Mouse (Mus musculus): ENCODE data around the gene Olfr196. TPM values are rescaled to one million over a fixed set of nuclear protein-coding genes. Genes with fewer than 3 reads are reported as not detected.
"Not testable (repeated sequence)": the region's sequence is repeated elsewhere in the genome, so short reads cannot be mapped to it uniquely, and the experiment has no call there.

The Olfr196 gene
- polyA plus RNA-seq (2015; fragmentation: Nextera tagmentation; extraction: Ambion mirVana): not detected in 2 replicates

DNA sequence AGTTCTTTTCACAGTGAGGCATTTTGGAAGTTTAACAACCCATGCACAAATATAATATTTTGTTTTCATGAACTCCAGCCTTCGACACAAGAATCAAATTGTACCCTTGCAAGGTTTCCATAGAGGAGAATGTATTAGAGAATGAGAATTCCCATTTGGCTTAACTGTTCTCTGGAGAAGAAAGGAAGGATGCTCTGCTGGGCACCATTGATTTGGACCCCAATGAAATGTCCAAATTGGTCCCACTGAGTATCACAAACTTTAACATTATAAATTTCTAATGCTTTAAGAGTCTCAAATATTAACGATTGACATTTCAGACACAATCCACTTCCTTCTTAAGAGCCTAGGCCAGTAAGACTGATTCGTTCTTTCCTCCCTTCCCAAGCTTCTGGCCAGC lies at the start of gene Olfr196:
TSS of gene Olfr196 (minus strand) at position 101 of the 400 bp plus-strand sequence.
- no peak for ATAC-seq
- Histone ChIP-seq H3K4me3 (ENCODE audit: low read depth, low read length) (no peak within 1 kb of the TSS), H3K27me3 (replicated peaks; ENCODE audit: control insufficient read depth, insufficient read depth, low read length) (no peaks in the 10 kb centered on the region), H3K9me3 (ENCODE audit: control insufficient read depth) (no peaks in the 10 kb centered on the region), H3K36me3 (ENCODE audit: control insufficient read depth, insufficient read depth) (no peaks in the 10 kb centered on the region), H3K9ac (ENCODE audit: low read depth, low read length) (no peak within 1 kb of the TSS), H3K27ac (ENCODE audit: low read depth, low read length) (no peak within 1 kb of the TSS), H3K4me2 (replicated peaks; ENCODE audit: low read depth) (no peak within 1 kb of the TSS), H3K4me1 (replicated peaks; ENCODE audit: control insufficient read depth, insufficient read depth, low read length) (no peaks in the 10 kb centered on the region)
- WGBS: 68% methylated on average over 3 of the region's 3 CpGs
- TF ChIP-seq CTCF (IDR thresholded peaks at IDR 0.05; ENCODE audit: low read depth): no peak

DNA sequence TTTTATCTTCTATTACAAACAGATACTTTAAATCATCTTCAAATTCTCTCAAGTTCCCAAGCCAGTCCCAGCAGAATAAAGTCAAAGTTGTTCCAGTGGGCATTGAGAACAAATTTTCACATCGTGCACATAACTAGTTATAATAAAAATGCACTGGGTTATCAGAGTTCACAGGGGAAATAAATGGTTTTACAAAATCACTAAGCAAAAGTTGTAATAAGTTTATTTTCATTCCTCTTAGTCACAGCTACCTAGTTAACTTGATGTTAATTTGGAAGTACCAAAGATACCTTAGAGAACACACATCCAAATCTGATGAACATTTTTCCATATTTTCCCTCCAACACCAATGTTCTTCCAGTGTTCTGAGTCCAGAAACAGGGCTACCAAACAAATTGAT lies 49.4 kb upstream of the Olfr196 start, which contains the start of gene Olfr199:
TSS of gene Olfr199 (minus strand) at position 101 of the 400 bp plus-strand sequence.
- 82% methylated on average over 1 of the region's 1 CpGs for WGBS
- not testable (repeated sequence) for H3K27me3 ChIP-seq (replicated peaks; ENCODE audit: control insufficient read depth, insufficient read depth, low read length); H3K36me3 ChIP-seq (ENCODE audit: control insufficient read depth, insufficient read depth); H3K27ac ChIP-seq (ENCODE audit: low read depth, low read length); H3K9me3 ChIP-seq (ENCODE audit: control insufficient read depth); H3K4me1 ChIP-seq (replicated peaks; ENCODE audit: control insufficient read depth, insufficient read depth, low read length); H3K4me2 ChIP-seq (replicated peaks; ENCODE audit: low read depth); H3K4me3 ChIP-seq (ENCODE audit: low read depth, low read length); ATAC-seq; H3K9ac ChIP-seq (ENCODE audit: low read depth, low read length)

DNA sequence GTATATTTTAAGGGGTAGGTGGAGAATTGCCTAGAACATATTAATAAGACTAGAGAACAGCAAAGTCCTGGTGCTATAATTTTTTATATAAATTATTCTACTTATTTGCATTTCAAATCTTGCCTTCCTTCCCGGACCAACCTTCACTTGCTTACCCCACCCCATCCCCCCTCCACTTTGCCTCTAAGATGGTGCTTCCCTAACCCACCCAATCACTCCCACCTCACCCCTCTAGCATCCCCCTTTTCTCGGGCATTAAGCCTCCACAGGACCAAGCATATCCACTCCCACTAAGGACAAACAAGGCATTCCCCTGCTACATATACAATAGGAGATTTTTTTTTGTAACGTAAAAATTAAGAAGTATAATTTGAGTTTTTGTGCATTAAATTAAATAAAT lies 47.6 kb upstream of the Olfr196 start:
- not testable (repeated sequence) for H3K9ac ChIP-seq (ENCODE audit: low read depth, low read length); H3K4me1 ChIP-seq (replicated peaks; ENCODE audit: control insufficient read depth, insufficient read depth, low read length); H3K36me3 ChIP-seq (ENCODE audit: control insufficient read depth, insufficient read depth); H3K4me2 ChIP-seq (replicated peaks; ENCODE audit: low read depth); H3K4me3 ChIP-seq (ENCODE audit: low read depth, low read length); H3K9me3 ChIP-seq (ENCODE audit: control insufficient read depth); ATAC-seq; H3K27ac ChIP-seq (ENCODE audit: low read depth, low read length); H3K27me3 ChIP-seq (replicated peaks; ENCODE audit: control insufficient read depth, insufficient read depth, low read length)
- WGBS: 77% methylated on average over 3 of the region's 3 CpGs

DNA sequence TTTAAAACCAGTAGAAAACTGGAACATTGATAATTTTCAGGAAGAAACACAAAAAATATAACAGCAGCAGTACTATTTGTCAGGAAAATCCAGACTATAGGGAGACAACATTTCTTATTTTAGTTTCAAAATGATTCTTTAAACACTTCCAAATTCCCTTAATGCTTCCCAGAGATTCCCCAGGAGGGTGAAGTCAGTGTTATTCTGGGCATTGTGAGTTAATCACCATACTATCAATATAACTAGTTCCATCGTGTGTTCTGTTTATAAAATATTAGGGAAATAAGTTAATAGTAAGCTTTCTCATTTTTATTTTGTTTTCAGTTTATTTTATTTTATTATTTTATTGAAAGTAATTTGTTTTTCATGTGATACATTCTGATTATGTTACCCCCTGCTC lies 33.2 kb upstream of the Olfr196 start, which contains the start of gene Olfr198:
TSS of gene Olfr198 (minus strand) at position 101 of the 400 bp plus-strand sequence.
- WGBS: 70% methylated on average over 1 of the region's 1 CpGs
- H3K4me3 ChIP-seq (ENCODE audit: low read depth, low read length); H3K36me3 ChIP-seq (ENCODE audit: control insufficient read depth, insufficient read depth); H3K27me3 ChIP-seq (replicated peaks; ENCODE audit: control insufficient read depth, insufficient read depth, low read length); ATAC-seq; H3K9me3 ChIP-seq (ENCODE audit: control insufficient read depth); H3K4me2 ChIP-seq (replicated peaks; ENCODE audit: low read depth); H3K4me1 ChIP-seq (replicated peaks; ENCODE audit: control insufficient read depth, insufficient read depth, low read length); H3K27ac ChIP-seq (ENCODE audit: low read depth, low read length); H3K9ac ChIP-seq (ENCODE audit: low read depth, low read length): not testable (repeated sequence)

DNA sequence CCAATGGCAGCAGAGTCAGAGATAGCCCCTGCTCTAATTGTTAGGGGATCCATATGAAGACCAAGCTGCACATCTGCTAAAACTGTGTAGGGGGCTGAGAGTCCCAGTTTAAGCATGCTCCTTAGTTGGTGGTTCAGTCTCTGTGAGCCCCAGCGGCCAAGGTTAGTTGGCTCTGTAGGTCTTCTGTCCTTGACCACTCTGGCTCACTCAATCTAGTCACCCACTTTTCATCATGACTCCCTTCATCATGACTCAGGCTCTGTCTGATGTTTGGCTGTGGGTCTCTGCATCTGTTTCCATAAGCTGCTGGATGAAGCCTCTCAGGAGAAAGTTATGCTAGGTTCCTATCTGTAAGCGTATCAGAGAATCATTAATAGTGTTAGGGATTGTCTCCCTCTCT lies 18.3 kb downstream of the Olfr196 start:
- 83% methylated on average over 2 of the region's 2 CpGs for WGBS
- ATAC-seq: no peak
- TF ChIP-seq CTCF (IDR thresholded peaks at IDR 0.05; ENCODE audit: low read depth): no peak
- Histone ChIP-seq H3K4me2 (replicated peaks; ENCODE audit: low read depth) (no peak overlapping the region), H3K9ac (ENCODE audit: low read depth, low read length) (no peak overlapping the region), H3K27ac (ENCODE audit: low read depth, low read length) (no peak overlapping the region), H3K36me3 (ENCODE audit: control insufficient read depth, insufficient read depth) (no peaks in the 10 kb centered on the region), H3K4me1 (replicated peaks; ENCODE audit: control insufficient read depth, insufficient read depth, low read length) (no peaks in the 10 kb centered on the region), H3K27me3 (replicated peaks; ENCODE audit: control insufficient read depth, insufficient read depth, low read length) (no peaks in the 10 kb centered on the region), H3K9me3 (ENCODE audit: control insufficient read depth) (no peaks in the 10 kb centered on the region), H3K4me3 (ENCODE audit: low read depth, low read length) (no peak overlapping the region)

DNA sequence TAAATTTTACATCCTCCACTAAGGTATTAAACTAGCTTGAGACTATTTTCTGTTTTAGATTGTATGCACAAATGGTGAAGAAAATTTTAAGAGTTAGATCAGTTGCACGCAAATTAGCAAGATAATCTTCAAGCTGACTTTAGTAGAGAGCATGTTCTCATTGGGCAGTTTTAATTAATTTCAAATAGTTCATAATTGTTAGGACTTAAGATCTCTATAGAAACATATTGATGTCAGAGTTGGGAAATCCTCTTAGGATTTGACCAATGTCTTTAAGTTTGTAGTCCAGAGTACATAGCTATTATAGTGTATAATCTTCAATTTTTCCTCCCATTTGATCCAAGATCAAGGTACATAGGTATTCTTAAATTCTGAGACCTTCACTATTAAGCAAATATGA lies 23.5 kb downstream of the Olfr196 start, which contains the start of gene Olfr195:
TSS of gene Olfr195 (plus strand) at position 301 of the 400 bp plus-strand sequence.
- no peak within 1 kb of the TSS for H3K4me3 ChIP-seq (ENCODE audit: low read depth, low read length)
- no peaks in the 10 kb centered on the region for H3K27me3 ChIP-seq (replicated peaks; ENCODE audit: control insufficient read depth, insufficient read depth, low read length)
- H3K36me3 ChIP-seq (ENCODE audit: control insufficient read depth, insufficient read depth): no peaks in the 10 kb centered on the region
- H3K9ac ChIP-seq (ENCODE audit: low read depth, low read length): no peak within 1 kb of the TSS
- WGBS: 85% methylated on average over 1 of the region's 1 CpGs
- H3K27ac ChIP-seq (ENCODE audit: low read depth, low read length): no peak within 1 kb of the TSS
- ATAC-seq: no peak
- TF ChIP-seq CTCF (IDR thresholded peaks at IDR 0.05; ENCODE audit: low read depth): no peak
- H3K4me2 ChIP-seq (replicated peaks; ENCODE audit: low read depth): no peak within 1 kb of the TSS
- H3K4me1 ChIP-seq (replicated peaks; ENCODE audit: control insufficient read depth, insufficient read depth, low read length): no peaks in the 10 kb centered on the region
- H3K9me3 ChIP-seq (ENCODE audit: control insufficient read depth): no peaks in the 10 kb centered on the region

DNA sequence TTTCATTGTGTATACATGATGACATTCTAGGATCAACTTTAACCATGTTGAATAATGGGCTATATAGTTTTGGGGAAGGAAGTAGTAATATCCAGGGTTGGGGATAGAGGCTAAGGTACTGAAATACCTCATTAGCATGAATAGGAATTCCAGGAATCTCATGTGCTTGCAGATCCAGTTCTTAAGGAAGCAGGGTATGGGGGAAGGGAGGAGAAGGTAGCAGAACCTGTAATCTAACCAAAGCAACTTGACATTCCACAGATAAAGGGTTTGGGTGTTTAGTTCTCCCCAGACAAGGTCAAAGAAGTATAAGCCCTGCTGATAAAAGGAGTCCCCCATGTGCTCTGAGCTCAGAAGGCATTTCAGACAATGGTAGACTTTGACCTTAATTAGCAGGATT lies 29.1 kb downstream of the Olfr196 start:
- no peak overlapping the region for H3K4me3 ChIP-seq (ENCODE audit: low read depth, low read length)
- H3K4me2 ChIP-seq (replicated peaks; ENCODE audit: low read depth): no peak overlapping the region
- H3K27me3 ChIP-seq (replicated peaks; ENCODE audit: control insufficient read depth, insufficient read depth, low read length): no peaks in the 10 kb centered on the region
- ATAC-seq: no peak
- no peak for TF ChIP-seq CTCF (IDR thresholded peaks at IDR 0.05; ENCODE audit: low read depth)
- H3K36me3 ChIP-seq (ENCODE audit: control insufficient read depth, insufficient read depth): no peaks in the 10 kb centered on the region
- H3K9ac ChIP-seq (ENCODE audit: low read depth, low read length): no peak overlapping the region
- H3K4me1 ChIP-seq (replicated peaks; ENCODE audit: control insufficient read depth, insufficient read depth, low read length): no peaks in the 10 kb centered on the region
- H3K9me3 ChIP-seq (ENCODE audit: control insufficient read depth): no peaks in the 10 kb centered on the region
- no peak overlapping the region for H3K27ac ChIP-seq (ENCODE audit: low read depth, low read length)

Data from intestine, postnatal 0 days (tissue).